Mouse (Mus musculus) Muller cell, postnatal 12 days (primary cell): ENCODE results near the gene Psip1.

Experiments
- DNase-seq: peaks from one replicate; pipeline ENCODE4 v3.0.0-alpha.2; 2015; ENCODE audit errors: inconsistent ontology term

Gene Psip1

DNA sequence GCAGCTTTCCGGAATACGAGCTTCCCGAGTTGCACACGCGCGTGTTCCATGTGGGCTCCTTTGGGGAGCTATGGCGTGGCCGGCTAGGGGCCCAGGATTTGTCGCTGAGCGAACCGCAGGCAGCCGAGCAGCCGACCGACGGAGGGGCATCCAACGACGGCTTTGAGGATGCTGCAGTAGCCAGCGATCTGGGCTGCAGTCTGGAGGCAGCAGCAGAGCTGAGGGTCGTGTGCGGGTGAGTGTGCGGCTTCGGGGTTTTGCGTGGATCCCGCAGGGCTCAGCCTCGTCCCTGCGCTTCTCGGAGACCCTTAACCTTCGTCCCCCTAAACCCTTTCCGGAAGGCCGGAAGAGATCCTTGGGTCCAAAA, 68.5 kb downstream of the Psip1 start:
- DNase-seq, result no peak

DNA sequence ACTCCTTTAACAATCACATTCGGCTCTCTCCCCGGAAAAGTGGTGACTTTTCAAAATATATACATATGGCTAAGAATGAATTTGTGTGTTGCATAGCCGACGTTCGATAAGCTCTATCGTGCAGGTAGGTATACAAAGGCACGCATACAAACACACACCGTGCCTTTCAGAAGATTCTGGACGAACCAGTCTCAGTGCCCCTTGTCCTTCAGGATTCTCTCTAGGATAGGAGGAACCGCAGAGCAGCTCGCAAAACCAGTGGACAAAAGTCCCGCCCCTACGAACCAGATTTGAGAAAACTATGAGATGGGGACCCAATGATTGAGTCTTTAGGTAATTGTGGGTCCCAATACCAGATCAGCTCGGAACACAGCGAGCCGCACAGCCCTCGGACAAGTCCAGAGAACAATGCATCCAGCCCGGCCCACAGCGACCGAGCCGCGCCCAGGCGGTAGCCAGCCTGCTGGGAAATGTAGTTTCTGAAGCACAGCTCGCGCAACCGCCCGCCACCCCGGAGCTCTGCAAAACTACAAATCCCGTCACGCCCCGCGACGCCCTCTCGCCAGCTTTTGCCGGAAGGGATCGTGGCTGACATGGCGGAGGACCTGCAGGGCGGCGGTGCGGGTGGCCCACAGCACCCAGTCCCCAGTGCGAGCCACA, 69.0 kb downstream of the Psip1 start, which contains the start of gene Snapc3:
Snapc3 (plus strand) TSS at position 565 of the 660 bp plus-strand sequence.
- peak; percentile 98 for DNase-seq

DNA sequence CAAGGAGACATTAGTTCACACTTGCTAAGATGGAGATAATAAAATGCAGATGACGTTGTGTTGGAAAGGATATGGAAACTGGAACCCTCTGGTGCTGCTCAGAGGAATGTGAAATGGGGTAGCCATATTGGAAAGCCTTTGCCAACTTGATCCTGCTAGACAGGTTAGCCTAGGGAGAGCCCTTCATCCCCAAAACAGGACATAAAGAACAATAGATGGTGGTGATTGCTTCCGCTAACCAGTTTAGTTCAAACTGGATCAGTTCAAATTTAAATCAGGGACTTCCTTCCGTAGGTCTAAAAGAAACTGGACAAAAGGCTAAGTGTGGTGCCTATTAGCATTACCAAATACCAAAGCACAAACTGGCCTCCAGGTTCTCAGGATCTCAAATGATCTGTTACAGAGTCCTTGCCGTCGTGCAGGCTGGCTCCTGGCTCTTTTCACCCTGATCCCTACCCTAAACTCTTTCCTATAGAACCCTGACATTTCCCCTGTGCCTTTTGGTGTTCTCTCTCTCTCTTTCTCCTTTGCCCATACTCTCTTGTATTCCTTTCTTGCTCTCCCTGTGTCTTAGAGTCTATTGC, 71.9 kb downstream of the Psip1 start:
- no peak for DNase-seq

DNA sequence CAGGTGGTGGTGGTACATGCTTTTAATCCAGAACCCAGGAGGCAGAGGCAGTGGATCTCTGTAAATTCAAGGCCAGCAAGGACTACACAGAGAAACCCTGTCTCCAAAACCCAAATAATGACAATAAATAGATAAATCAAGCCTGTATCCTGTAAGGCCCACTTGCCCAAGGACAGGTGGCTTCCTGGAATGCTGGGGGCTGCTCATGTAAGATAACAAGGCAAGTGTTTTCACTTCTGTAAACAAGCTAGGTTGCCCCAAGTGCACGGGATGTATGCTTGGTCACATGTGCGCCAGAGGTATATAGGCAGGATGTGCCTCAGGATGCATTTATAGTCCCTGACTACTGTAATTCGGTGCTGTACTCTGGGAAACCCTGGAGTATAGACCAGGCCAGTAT, 74.2 kb downstream of the Psip1 start:
- DNase-seq, result no peak

DNA sequence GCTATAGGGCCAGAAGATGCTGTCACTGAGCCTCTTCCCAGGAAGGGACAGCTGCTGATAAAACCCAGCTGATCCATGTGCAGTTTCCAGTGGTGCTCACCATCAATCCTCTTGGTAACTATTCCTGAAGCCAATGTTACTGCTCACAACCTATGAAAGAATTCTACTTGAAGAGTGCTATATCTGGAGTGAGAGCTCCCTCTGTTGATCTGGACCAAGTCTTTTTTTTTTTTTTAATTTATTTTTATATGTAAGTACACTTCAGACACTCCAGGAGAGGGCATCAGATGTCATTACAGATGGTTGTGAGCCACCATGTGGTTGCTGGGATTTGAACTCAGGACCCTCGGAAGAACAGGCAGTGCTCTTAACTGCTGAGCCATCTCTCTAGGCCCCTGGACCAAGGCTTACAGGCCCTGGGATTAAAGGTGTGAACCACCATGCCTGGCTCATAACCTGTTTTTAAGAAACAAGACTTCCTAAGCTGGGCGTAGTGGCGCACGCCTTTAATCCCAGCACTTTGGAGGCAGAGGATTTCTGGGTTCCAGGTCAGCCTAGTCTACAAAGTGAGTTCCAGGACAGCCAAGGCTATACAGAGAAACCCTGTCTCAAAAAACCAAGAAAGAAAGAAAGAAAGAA, 76.3 kb downstream of the Psip1 start:
- peak; percentile 25 for DNase-seq

DNA sequence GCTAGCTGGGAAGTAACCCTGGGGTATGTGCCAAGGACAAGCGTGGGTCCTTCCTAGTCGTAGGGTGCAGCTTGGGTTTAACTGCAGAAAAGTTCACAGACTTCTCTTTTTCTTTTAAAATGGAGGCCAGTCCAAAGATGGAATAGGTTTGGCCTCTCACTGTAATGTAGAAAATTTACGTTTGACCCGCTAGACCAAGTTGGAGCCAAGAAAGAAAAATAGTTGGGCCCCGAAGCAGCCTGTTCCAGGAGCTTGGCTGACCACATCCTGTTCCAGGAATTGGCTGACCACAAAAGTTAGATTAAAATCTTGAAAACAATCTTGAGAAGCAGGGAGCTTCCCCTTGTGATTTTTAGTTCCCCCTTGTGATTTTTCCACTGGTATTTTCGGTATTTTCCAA, 78.6 kb downstream of the Psip1 start:
- no peak for DNase-seq
